ENCODE assay signal across 11 mouse cellular contexts in the genomic region with DNA sequence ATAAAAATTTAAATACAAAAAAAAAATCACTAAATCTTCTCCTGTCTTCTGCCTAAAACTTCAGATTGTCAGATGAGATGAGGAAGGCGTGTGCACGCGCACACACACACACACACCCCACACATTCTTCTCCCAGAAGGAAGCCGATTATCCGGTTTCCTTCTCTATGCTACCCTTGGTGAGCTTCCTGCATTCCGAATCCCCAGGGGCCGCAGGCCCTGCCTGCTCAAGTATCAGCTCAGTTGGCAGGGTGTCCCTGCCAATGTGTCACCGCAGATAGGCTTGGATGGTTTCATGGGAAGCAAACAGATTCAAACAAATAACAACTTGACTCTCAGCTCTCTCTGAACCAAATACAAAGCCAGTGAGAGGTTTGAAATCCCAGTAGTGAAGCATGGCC.
DNase-seq lines count a peak whose midpoint lies in the region; ATAC-seq and TF ChIP-seq lines count a peak whose summit lies in the region.
"Had no signal": no experiment of that assay in that cellular context is flagged by ENCODE, and none has a peak within 500 bp of the region (broad histone marks: within the 10 kb centered on the region; RNA-seq: fewer than 3 reads in every experiment).

No protein-coding gene starts in this region.

- no peak overlapping the region for H3K4me3 ChIP-seq in lung, embryonic 14.5 days (ENCODE audit: low read depth, low read length)
- H3K4me3 ChIP-seq in gastrocnemius, adult 2 months, result no peak overlapping the region

- no peak overlapping the region for H3K27ac ChIP-seq in lung, embryonic 14.5 days (ENCODE audit: low read depth)
- peak overlapping the region; percentile 16; the same call in 1 of the 2 replicates for H3K27ac ChIP-seq in gastrocnemius, adult 2 months
- H3K27ac ChIP-seq: macrophage had no signal

- H3K4me1 ChIP-seq in lung, embryonic 14.5 days (ENCODE audit: insufficient read depth), result no peaks in the 10 kb centered on the region

- peak; percentile 56; the same call in 1 of the 2 replicates for ATAC-seq in lung, embryonic 14.5 days (ENCODE audit: insufficient read depth)
- no peak for ATAC-seq in CD4-positive, CD25-positive, alpha-beta regulatory T cell, adult 4 months

- peak; percentile 26 to 36 for DNase-seq in heart, adult 18-20 months
- DNase-seq in heart, adult 8-10 months (ENCODE audit: low spot score), result no peak
- peak; percentile 53 for DNase-seq in lung, embryonic 14.5 days
- DNase-seq in lung, postnatal 10 days, result no peak
- peak; percentile 68 for DNase-seq in gastrocnemius, adult 2 months
- peak; percentile 23 for DNase-seq in kidney, postnatal 14 days
- DNase-seq in spleen, adult 12 weeks (ENCODE audit: low spot score), result no peak
- DNase-seq: liver; right cerebral cortex, adult 18-20 months had no signal

- no peaks in the 10 kb centered on the region for H3K9me3 ChIP-seq in lung, embryonic 14.5 days (ENCODE audit: low read depth, low read length)

- H3K9ac ChIP-seq in lung, embryonic 14.5 days, result no peak overlapping the region

- intact Hi-C loops in gastrocnemius, adult 2 months (cut with DNase I), result no loop called here

- H3K27me3 ChIP-seq in lung, embryonic 14.5 days (ENCODE audit: insufficient read depth, low read length), result no peaks in the 10 kb centered on the region

- WGBS in lung, embryonic 14.5 days, result 22% methylated on average over 8 of the region's 8 CpGs

- no peak overlapping the region for H3K4me2 ChIP-seq in lung, embryonic 14.5 days

- H3K36me3 ChIP-seq in lung, embryonic 14.5 days (ENCODE audit: insufficient read depth), result no peaks in the 10 kb centered on the region

- no peak for TF ChIP-seq CTCF in lung, embryonic 14.5 days (IDR thresholded peaks at IDR 0.05; ENCODE audit: low read depth)
- no peak for TF ChIP-seq CTCF in gastrocnemius, adult 2 months (IDR thresholded peaks at IDR 0.05)

Comparison
In these comparisons a context has a peak if more than half of its experiments do, and no peak if none do; other contexts are left out.
1. DNase-seq: peak in heart, adult 18-20 months (2 of 2), lung, embryonic 14.5 days (single experiment), gastrocnemius, adult 2 months (single experiment) and kidney, postnatal 14 days (single experiment); none in heart, adult 8-10 months (single experiment), lung, postnatal 10 days (single experiment) and spleen, adult 12 weeks (single experiment).